Mouse (Mus musculus) midbrain, embryonic 14.5 days (tissue): ENCODE results near the gene Itm2b. TPM values are rescaled to one million over a fixed set of nuclear protein-coding genes. Genes with fewer than 3 reads are reported as not detected.

Source experiments
- ATAC-seq: fragments of 200-750 bp; cut with Nextera tagmentation; 2 replicates; pipeline ENCODE4 v1.8.0; 2017; ENCODE audit warnings: moderate number of reproducible peaks, moderate library complexity; ENCODE audit not compliant: low FRiP score, low TSS enrichment
- DNase-seq: peaks from one replicate; pipeline ENCODE4 v3.0.0-alpha.2; 2015
- H3K27ac ChIP-seq: fragments of 300-500 bp; sonication (generic); replicated peaks from 2 replicates; pipeline ENCODE4 v1.5.1; 2014; ENCODE audit warnings: mild to moderate bottlenecking, low read depth, low read length, moderate library complexity
- H3K27me3 ChIP-seq: fragments of 300-500 bp; sonication (generic); 2 replicates; pipeline ENCODE4 v1.6.1; 2014; ENCODE audit warnings: low read length, control low read depth, mixed read lengths; ENCODE audit not compliant: control insufficient read depth, insufficient read depth
- H3K36me3 ChIP-seq: fragments of 300-500 bp; sonication (generic); 2 replicates; pipeline ENCODE4 v1.6.1; 2014; ENCODE audit warnings: low read length, control low read depth; ENCODE audit not compliant: control insufficient read depth, insufficient read depth
- H3K4me1 ChIP-seq: fragments of 300-500 bp; sonication (generic); 2 replicates; pipeline ENCODE4 v1.6.1; 2014; ENCODE audit warnings: mild to moderate bottlenecking, antibody characterized with exemption, low read length, control low read depth; ENCODE audit not compliant: control insufficient read depth, insufficient read depth
- H3K4me2 ChIP-seq: fragments of 300-500 bp; sonication (generic); 2 replicates; pipeline ENCODE4 v1.6.1; 2014; ENCODE audit warnings: mild to moderate bottlenecking, low read length, moderate library complexity
- H3K4me3 ChIP-seq: fragments of 300-500 bp; sonication (generic); replicated peaks from 2 replicates; pipeline ENCODE4 v1.5.1; 2014; ENCODE audit warnings: low read depth, low read length
- H3K9ac ChIP-seq: fragments of 300-500 bp; sonication (generic); replicated peaks from 2 replicates; pipeline ENCODE4 v1.6.1; 2014; ENCODE audit warnings: mild to moderate bottlenecking, low read length, moderate library complexity
- H3K9me3 ChIP-seq: fragments of 300-500 bp; sonication (generic); 2 replicates; pipeline ENCODE4 v1.6.1; 2016; ENCODE audit warnings: low read length, control low read depth, mixed read lengths; ENCODE audit not compliant: control insufficient read depth
- WGBS: fragments of 180-500 bp; shearing (Covaris S2); extraction: QIAGEN DNeasy Blood & Tissue Kit; methylation state at CpG from one replicate; pipeline ENCODE4 v1.1.7; 2014; 5-methylcytosine and 5-hydroxymethylcytosine counted together
- polyA plus RNA-seq: library from polyadenylated mRNA; unstranded; fragments of >200 nt; fragmentation: Nextera tagmentation; extraction: Ambion mirVana; gene quantifications from 2 replicates; pipeline ENCODE4 v1.2.1, GENCODE M21; 2014

Gene Itm2b
- polyA plus RNA-seq, 1 experiment from 2014 or later = 615 TPM

DNA sequence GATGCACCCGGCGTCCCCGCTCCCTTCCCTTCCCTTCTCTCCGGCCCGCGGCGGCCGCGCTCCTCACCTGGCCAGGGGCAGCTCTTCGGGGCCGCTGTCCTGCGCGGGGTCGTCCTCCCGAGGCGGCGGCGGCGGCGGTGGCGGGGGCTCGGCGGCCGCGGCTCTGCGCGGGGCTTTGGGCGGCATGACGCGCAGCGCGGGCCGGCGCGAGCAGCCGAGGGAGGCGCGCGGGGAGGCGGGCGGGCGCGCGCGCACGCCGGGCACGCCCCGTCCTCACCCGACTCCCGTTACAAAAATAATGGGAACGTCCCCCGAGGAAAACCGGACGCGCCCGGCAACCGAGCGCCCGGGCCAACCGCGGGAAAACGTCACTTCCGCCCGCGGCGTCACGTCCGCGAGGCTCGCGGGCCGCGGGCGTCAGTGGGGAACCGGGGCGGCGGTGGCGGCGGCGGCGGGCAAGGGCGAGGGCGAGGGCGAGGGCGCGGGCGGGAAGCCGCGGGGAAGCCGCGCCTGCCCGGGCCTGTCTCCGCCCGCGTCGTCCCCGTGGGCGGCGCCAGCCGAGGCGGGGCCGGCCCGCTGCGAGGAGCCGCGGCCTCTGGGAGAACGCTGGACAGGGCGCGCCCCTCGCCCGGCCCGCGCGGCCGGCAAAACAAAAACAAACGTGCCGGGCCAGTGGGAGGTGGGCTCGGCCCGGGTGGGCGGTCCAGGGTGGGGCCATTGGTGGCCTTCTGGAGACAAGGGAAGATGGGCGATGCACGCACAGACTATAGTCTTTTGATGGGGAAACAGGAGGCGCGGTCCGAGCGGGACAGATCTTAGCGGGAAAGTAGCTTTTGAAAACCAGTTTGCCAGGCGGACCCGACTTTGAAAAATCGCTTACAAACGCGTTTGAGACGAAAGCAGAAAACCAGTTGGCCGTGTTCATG, 59.4 kb downstream of the Itm2b start, which contains the start of gene Rb1:
Gene Rb1 (minus strand): TSS at position 367 of the 926 bp plus-strand sequence.
- peak within 1 kb of the TSS; percentile 97 for H3K27ac ChIP-seq
- peak within 1 kb of the TSS; percentile 94 for H3K4me3 ChIP-seq
- H3K9ac ChIP-seq = peak within 1 kb of the TSS; percentile 95
- peaks cover 15% of the 10 kb centered on the region for H3K4me1 ChIP-seq
- under 1% methylated on average over 101 of the region's 135 CpGs for WGBS
- H3K27me3 ChIP-seq = no peaks in the 10 kb centered on the region
- ATAC-seq (peak; percentile 89), DNase-seq (peak; percentile 94)
- H3K36me3 ChIP-seq = peaks cover 8% of the 10 kb centered on the region
- peak within 1 kb of the TSS; percentile 82 for H3K4me2 ChIP-seq
- no peaks in the 10 kb centered on the region for H3K9me3 ChIP-seq

DNA sequence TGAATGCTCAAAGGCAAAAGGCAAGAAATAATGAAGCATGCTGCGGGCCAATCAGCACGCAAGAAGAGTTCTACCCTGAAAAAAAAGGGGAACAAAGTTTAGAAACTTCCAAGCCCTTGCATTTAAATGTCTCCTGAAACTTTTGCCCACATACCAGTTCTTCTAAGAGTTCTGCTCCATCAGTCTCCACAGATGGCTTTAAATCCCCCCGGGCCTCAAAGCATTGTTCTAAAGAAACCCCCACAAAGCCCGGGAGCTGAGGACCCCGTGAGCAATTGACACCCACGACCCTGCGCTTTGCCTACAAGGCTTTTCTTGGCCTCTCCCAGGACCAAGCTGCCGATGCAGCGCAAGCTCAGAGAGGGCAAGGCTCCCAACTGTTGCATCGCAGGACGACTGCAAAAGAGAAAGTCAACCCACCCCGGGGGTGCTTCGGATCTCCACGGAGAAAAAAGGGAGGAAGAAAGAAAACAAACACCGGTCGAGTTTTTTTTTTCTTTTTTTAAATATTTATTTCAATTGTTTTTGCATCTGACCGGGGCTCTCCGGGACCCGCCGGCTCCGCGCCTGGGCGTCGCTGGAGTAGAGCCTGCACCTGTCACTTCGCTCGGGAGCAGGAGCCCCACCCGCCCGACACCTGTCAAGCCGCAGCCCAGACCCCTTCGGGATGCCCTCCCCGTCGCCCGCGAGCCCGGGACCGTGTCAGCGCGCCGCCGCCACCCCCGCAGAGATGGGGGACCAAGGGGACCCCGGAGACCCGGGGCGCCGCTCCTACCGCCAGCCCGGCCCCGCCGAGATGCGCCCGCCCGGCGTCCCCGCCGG, 60.2 kb downstream of the Itm2b start:
- Histone ChIP-seq H3K27me3 (no peaks in the 10 kb centered on the region), H3K4me2 (peak overlapping the region; percentile 82), H3K9me3 (no peaks in the 10 kb centered on the region), H3K9ac (peak overlapping the region; percentile 95), H3K4me3 (peak overlapping the region; percentile 94), H3K27ac (peak overlapping the region; percentile 97), H3K36me3 (peaks cover 8% of the 10 kb centered on the region), H3K4me1 (peaks cover 15% of the 10 kb centered on the region)
- DNase-seq (peak; percentile 68), ATAC-seq (peak; percentile 19)
- under 1% methylated on average over 46 of the region's 55 CpGs for WGBS

DNA sequence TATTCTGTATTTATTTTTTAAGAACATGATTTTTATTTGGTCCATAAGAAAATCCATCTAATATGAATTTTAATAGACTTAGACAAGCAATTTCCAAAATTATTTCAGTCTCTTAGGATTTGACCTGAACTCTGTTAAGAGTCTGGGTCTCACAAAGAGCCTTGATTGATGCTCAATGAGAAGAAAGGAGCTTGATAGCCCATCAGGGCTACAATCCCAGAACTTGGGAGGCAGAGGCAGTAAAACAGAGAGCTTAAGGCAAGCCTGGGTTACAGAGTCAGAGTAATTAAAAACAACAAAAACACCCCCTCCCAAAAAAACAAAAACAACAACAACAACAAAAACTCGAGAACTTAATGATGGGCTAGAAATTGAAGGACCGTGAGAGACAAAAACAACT, 61.1 kb downstream of the Itm2b start:
- H3K9me3 ChIP-seq = no peaks in the 10 kb centered on the region
- H3K9ac ChIP-seq = no peak overlapping the region
- no peak overlapping the region for H3K4me3 ChIP-seq
- ATAC-seq (no peak), DNase-seq (no peak)
- H3K4me2 ChIP-seq = peak overlapping the region; percentile 82
- 52% methylated on average over 2 of the region's 2 CpGs for WGBS
- H3K27me3 ChIP-seq = no peaks in the 10 kb centered on the region
- peaks cover 8% of the 10 kb centered on the region for H3K36me3 ChIP-seq
- no peak overlapping the region for H3K27ac ChIP-seq
- peaks cover 15% of the 10 kb centered on the region for H3K4me1 ChIP-seq

DNA sequence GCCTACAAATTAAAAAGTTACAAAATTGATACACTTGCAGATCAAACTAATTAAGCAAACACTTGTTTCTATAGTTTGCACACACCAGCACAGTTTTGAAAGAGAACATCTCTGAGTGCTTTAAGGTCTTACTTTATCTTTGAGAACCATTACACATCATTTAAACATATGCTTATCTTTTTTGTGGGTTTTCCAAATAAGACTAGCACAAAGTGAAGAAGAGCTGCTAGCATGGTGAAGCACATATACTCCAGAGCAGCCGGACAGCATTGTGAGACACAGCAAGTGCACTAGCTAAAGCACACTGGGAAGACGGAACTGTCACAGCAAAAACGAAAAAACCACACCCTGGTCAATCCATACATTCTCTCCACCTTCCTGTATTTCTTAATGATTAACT, 62.9 kb downstream of the Itm2b start:
- Histone ChIP-seq H3K9me3 (no peaks in the 10 kb centered on the region), H3K27ac (no peak overlapping the region), H3K9ac (no peak overlapping the region), H3K36me3 (peaks cover 8% of the 10 kb centered on the region), H3K4me2 (no peak overlapping the region), H3K4me1 (peaks cover 15% of the 10 kb centered on the region), H3K4me3 (no peak overlapping the region), H3K27me3 (no peaks in the 10 kb centered on the region)
- WGBS = 88% methylated on average over 3 of the region's 3 CpGs
- ATAC-seq (no peak), DNase-seq (no peak)

DNA sequence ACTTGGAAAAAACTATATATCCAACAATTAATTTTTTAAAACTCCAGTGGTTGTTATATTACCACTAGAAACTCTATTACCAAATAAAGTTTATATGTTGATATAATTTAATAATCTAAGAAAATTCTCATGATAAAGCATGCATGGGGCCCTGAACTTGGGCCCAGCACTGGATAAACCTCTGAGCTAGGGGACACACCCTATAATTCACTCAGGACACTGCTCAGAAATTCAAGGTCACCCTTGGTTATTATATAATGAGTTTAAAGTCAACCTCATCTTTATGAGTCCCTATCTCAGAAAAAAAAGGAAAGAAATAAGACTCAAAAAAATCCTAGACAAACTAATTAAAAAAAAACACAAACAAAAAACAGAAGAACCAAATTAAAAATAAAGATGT, 68.2 kb downstream of the Itm2b start:
- H3K4me3 ChIP-seq = no peak overlapping the region
- H3K4me2 ChIP-seq = no peak overlapping the region
- no peak overlapping the region for H3K9ac ChIP-seq
- no peaks in the 10 kb centered on the region for H3K27me3 ChIP-seq
- ATAC-seq (no peak), DNase-seq (no peak)
- H3K36me3 ChIP-seq = peaks cover 8% of the 10 kb centered on the region
- no peak overlapping the region for H3K27ac ChIP-seq
- no peaks in the 10 kb centered on the region; the same call in 1 of the 2 replicates for H3K4me1 ChIP-seq
- H3K9me3 ChIP-seq = no peaks in the 10 kb centered on the region

DNA sequence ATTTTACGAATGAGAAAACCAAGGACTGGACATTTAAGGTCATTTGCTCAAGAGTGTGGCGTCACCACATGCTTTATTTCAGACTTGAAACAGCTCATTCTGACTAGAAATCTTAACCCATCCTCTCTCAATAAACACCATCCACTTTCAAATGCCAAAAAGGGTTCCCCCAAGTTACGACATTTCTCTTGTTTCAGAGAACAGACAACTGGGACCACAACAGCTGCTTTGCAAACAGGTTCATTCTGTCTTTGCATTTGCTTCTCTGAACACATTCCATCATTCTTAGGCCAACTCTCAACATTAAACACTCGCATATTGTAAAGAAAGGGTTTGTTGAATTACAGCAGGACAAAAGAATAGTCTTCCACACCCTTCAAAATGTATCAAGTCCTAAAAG, 71.2 kb downstream of the Itm2b start:
- ATAC-seq = no peak
- no peak for DNase-seq
- WGBS = 47% methylated on average over 4 of the region's 4 CpGs
- Histone ChIP-seq H3K27me3 (no peaks in the 10 kb centered on the region), H3K9me3 (no peaks in the 10 kb centered on the region), H3K4me1 (no peaks in the 10 kb centered on the region; the same call in 1 of the 2 replicates), H3K4me3 (no peak overlapping the region), H3K9ac (no peak overlapping the region), H3K27ac (no peak overlapping the region), H3K36me3 (no peaks in the 10 kb centered on the region), H3K4me2 (no peak overlapping the region)

DNA sequence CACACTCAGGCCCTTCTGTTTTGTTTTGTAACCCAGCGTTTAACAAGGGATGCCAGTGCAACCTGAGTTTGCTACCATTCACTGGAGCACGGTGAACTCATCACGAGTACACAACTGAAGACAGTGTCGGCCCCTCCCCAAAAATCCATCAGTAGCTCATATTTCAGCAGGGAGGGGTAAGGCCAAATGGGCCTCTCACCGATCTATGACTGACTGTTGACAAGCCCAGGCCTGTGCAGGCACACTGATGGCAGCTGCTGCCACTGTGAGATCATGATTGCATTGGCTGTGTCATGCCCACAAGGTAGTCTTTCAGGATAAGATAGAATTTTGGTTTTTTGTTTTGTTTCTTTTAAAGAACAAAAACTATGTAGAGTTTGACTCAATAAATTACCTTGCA, 71.7 kb downstream of the Itm2b start:
- H3K4me1 ChIP-seq = no peaks in the 10 kb centered on the region; the same call in 1 of the 2 replicates
- H3K9ac ChIP-seq = no peak overlapping the region
- ATAC-seq (no peak), DNase-seq (no peak)
- no peak overlapping the region for H3K4me3 ChIP-seq
- no peak overlapping the region for H3K27ac ChIP-seq
- no peak overlapping the region for H3K4me2 ChIP-seq
- no peaks in the 10 kb centered on the region for H3K27me3 ChIP-seq
- H3K36me3 ChIP-seq = no peaks in the 10 kb centered on the region
- WGBS = 52% methylated on average over 5 of the region's 5 CpGs
- H3K9me3 ChIP-seq = no peaks in the 10 kb centered on the region

DNA sequence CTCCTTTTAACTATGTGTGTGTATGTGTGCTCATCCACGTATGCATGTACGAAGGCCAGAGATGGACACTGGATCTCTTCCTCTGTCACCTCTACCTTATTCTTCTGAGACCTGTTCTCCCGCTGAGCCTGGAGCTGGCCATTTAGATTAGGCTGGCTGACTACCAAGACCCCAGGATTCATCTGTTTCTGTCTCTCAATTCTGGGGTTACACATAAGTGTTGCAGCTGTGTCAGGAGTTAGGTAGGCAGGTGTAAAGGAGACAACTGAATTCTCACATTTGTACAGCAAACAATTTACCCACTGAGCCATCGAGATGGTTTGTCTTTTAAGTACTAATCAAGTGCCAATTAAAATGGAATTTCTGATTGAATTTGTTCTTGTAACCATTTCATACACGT, 72.2 kb downstream of the Itm2b start:
- no peaks in the 10 kb centered on the region for H3K36me3 ChIP-seq
- H3K9me3 ChIP-seq = no peaks in the 10 kb centered on the region
- ATAC-seq (no peak), DNase-seq (no peak)
- no peaks in the 10 kb centered on the region; the same call in 1 of the 2 replicates for H3K4me1 ChIP-seq
- WGBS = 88% methylated on average over 5 of the region's 5 CpGs
- H3K27me3 ChIP-seq = no peaks in the 10 kb centered on the region
- H3K9ac ChIP-seq = no peak overlapping the region
- no peak overlapping the region for H3K4me3 ChIP-seq
- no peak overlapping the region for H3K27ac ChIP-seq
- H3K4me2 ChIP-seq = no peak overlapping the region
